8 mouse cellular contexts compared by ENCODE assay signal in genomic region chr12:55836199-55836951, GRCm38 (mm10). TPM values are rescaled to one million over a fixed set of nuclear protein-coding genes. Genes with fewer than 3 reads are reported as not detected.
DNase-seq lines count a peak whose midpoint lies in the region; ATAC-seq and TF ChIP-seq lines count a peak whose summit lies in the region.

Gene Brms1l, plus strand, starts transcription at chr12:55836324.

- peaks cover 1% of the 10 kb centered on the region; the same call in 1 of the 2 replicates for H3K36me3 ChIP-seq in kidney, embryonic 15.5 days

- peak within 1 kb of the TSS; percentile 99 for H3K4me3 ChIP-seq in bone marrow macrophage, adult 2 months (ENCODE audit: insufficient read depth, low read length)
- H3K4me3 ChIP-seq in embryonic fibroblast, embryonic 13.5 days (ENCODE audit: insufficient read depth, low read length): peak within 1 kb of the TSS; percentile 72
- peak within 1 kb of the TSS; percentile 64 for H3K4me3 ChIP-seq in kidney, embryonic 15.5 days (replicated peaks)

- no peaks in the 10 kb centered on the region for H3K27me3 ChIP-seq in kidney, embryonic 15.5 days

- TF ChIP-seq CTCF in bone marrow macrophage, adult 2 months (IDR thresholded peaks at IDR 0.05; ENCODE audit: low read depth, low read length): 0 out of 2 replicates have a peak, but pooled peaks have one; percentile 17
- no peak for TF ChIP-seq CTCF in embryonic fibroblast, embryonic 13.5 days (IDR thresholded peaks at IDR 0.05; ENCODE audit: borderline replicate concordance, insufficient read depth, low read length)

- WGBS in kidney, embryonic 15.5 days: under 1% methylated on average over 76 of the region's 77 CpGs

- TF ChIP-seq POLR2A in bone marrow macrophage, adult 2 months (IDR thresholded peaks at IDR 0.05; ENCODE audit: borderline replicate concordance, low read depth, low read length): no peak
- peak; percentile 79 for TF ChIP-seq POLR2A in embryonic fibroblast, embryonic 13.5 days (IDR thresholded peaks at IDR 0.05; ENCODE audit: low read depth, low read length)

- H3K4me1 ChIP-seq in bone marrow macrophage, adult 2 months (ENCODE audit: control insufficient read depth, insufficient read depth, low read length): peaks cover 2% of the 10 kb centered on the region; the same call in 1 of the 2 replicates
- peaks cover 3% of the 10 kb centered on the region; the same call in 1 of the 2 replicates for H3K4me1 ChIP-seq in embryonic fibroblast, embryonic 13.5 days (ENCODE audit: control insufficient read depth, insufficient read depth, low read length)
- peaks cover 13% of the 10 kb centered on the region; the same call in 1 of the 2 replicates for H3K4me1 ChIP-seq in kidney, embryonic 15.5 days

- peak; percentile 100 for ATAC-seq in kidney, embryonic 15.5 days (replicated peaks; ENCODE audit: low FRiP score)
- peak; percentile 99 for ATAC-seq in monocyte, adult 5-6 weeks (replicated peaks; ENCODE audit: insufficient number of reproducible peaks, low FRiP score, low TSS enrichment, poor library complexity, severe bottlenecking)

- peak within 1 kb of the TSS; percentile 70 for H3K27ac ChIP-seq in bone marrow macrophage, adult 2 months (ENCODE audit: insufficient read depth, low read depth, low read length)
- peak within 1 kb of the TSS; percentile 78 for H3K27ac ChIP-seq in embryonic fibroblast, embryonic 13.5 days (ENCODE audit: insufficient read depth, low read length)
- H3K27ac ChIP-seq in kidney, embryonic 15.5 days: peak within 1 kb of the TSS; percentile 91

- H3K9me3 ChIP-seq in kidney, embryonic 15.5 days (replicated peaks): no peaks in the 10 kb centered on the region

- DNase-seq in A20 (ENCODE audit: low read depth, low spot score) (peak; percentile 99), liver (peak; percentile 98)
- DNase-seq in heart, adult 9 months (ENCODE audit: low spot score in 2 of 2): peak; percentile 96 to 97
- DNase-seq in spleen, postnatal 4 days (ENCODE audit: low spot score in 2 of 2): peak; percentile 95 to 96

- peak within 1 kb of the TSS; percentile 64 for H3K9ac ChIP-seq in kidney, embryonic 15.5 days

- peak within 1 kb of the TSS; percentile 72 for H3K4me2 ChIP-seq in kidney, embryonic 15.5 days

RNA-seq across cellular contexts. Expression of gene Brms1l, which starts in this region (rescaled TPM):
- 14.3 and 18.4 TPM in 2 replicates for polyA plus RNA-seq in bone marrow macrophage, adult 2 months (2012; ENCODE audit: insufficient read depth, insufficient read length, missing spikeins)
- polyA plus RNA-seq in embryonic fibroblast, embryonic 13.5 days (2011; ENCODE audit: insufficient read length, low read depth, missing spikeins): 42.9 and 55.8 TPM in 2 replicates
- 38.0 and 38.5 TPM in 2 replicates for polyA plus RNA-seq in kidney, embryonic 15.5 days (2015; fragmentation: Nextera tagmentation; extraction: Ambion mirVana)
- total RNA-seq in monocyte, adult 5-6 weeks (2017): 5.8 to 20.7 TPM (median 9.2 TPM) in 3 replicates

Comparison
In these comparisons a context has a peak if more than half of its experiments do, and no peak if none do; other contexts are left out.
1. Peak in every context shown above with its lines: DNase-seq, ATAC-seq, H3K4me3 ChIP-seq and H3K27ac ChIP-seq.